Mouse (Mus musculus): Measurements from ENCODE around the gene Efhc1.

GRCm38 (mm10) chr1:20925926-20926325 is 25.5 kb upstream of the Efhc1 start:
- TF ChIP-seq CTCF (IDR thresholded peaks at IDR 0.05; ENCODE audit: extremely low read depth, insufficient read depth, insufficient read length, insufficient replicate concordance) = no peak
- TF ChIP-seq POLR2A (IDR thresholded peaks at IDR 0.05; ENCODE audit: low read depth, low read length) = no peak
